Mouse (Mus musculus): ENCODE data around the gene Phldb1. TPM values are rescaled to one million over a fixed set of nuclear protein-coding genes. Genes with fewer than 3 reads are reported as not detected.
"Not testable (repeated sequence)": the region's sequence is repeated elsewhere in the genome, so short reads cannot be mapped to it uniquely, and the experiment has no call there.

Phldb1 gene
- polyA plus RNA-seq, 1 experiment from 2014 or later, result 44.5 TPM

GRCm38 (mm10) chr9:44644186-44644585, 90.8 kb downstream of the Phldb1 start:
- H3K27me3 ChIP-seq, result no peaks in the 10 kb centered on the region
- 87% methylated on average over 2 of the region's 2 CpGs for WGBS

GRCm38 (mm10) chr9:44643103-44643502, 91.9 kb downstream of the Phldb1 start:
- H3K27ac ChIP-seq, result no peak overlapping the region
- H3K4me2 ChIP-seq, result no peak overlapping the region
- no peaks in the 10 kb centered on the region for H3K9me3 ChIP-seq
- WGBS, result 94% methylated on average over 7 of the region's 7 CpGs
- no peak overlapping the region for H3K4me3 ChIP-seq
- peaks cover 13% of the 10 kb centered on the region for H3K36me3 ChIP-seq
- no peaks in the 10 kb centered on the region for H3K27me3 ChIP-seq
- no peaks in the 10 kb centered on the region for H3K4me1 ChIP-seq (replicated peaks)
- H3K9ac ChIP-seq, result no peak overlapping the region
- ATAC-seq (ENCODE audit: low FRiP score), result no peak

More at GRCm38 (mm10) chr9:44644186-44644585, 90.8 kb downstream of the Phldb1 start:
- H3K9ac ChIP-seq, result no peak overlapping the region
- H3K4me3 ChIP-seq, result no peak overlapping the region
- no peak overlapping the region for H3K27ac ChIP-seq
- ATAC-seq (ENCODE audit: low FRiP score), result no peak
- no peaks in the 10 kb centered on the region for H3K4me1 ChIP-seq (replicated peaks)
- no peaks in the 10 kb centered on the region for H3K9me3 ChIP-seq
- no peak overlapping the region for H3K4me2 ChIP-seq
- H3K36me3 ChIP-seq, result peaks cover 4% of the 10 kb centered on the region; the same call in 1 of the 2 replicates

- Histone ChIP-seq H3K9me3 (no peaks in the 10 kb centered on the region), H3K9ac (no peak overlapping the region), H3K4me2 (no peak overlapping the region), H3K36me3 (peaks cover 26% of the 10 kb centered on the region), H3K27ac (no peak overlapping the region), H3K4me3 (no peak overlapping the region), H3K27me3 (no peaks in the 10 kb centered on the region), H3K4me1 (replicated peaks) (0 out of 2 replicates have a peak, but pooled peaks cover 2% of the 10 kb centered on the region)
- ATAC-seq (ENCODE audit: low FRiP score), result no peak
- 84% methylated on average over 2 of the region's 2 CpGs for WGBS
These were observed 93.4 kb downstream of the Phldb1 start for GRCm38 (mm10) chr9:44641616-44642015.

GRCm38 (mm10) chr9:44640646-44641357, 94.2 kb downstream of the Phldb1 start:
- H3K4me2 ChIP-seq, result no peak overlapping the region
- no peak for ATAC-seq (ENCODE audit: low FRiP score)
- H3K27ac ChIP-seq, result no peak overlapping the region
- H3K27me3 ChIP-seq, result no peaks in the 10 kb centered on the region
- no peak overlapping the region for H3K9ac ChIP-seq
- no peak overlapping the region for H3K4me3 ChIP-seq
- 96% methylated on average over 3 of the region's 3 CpGs for WGBS
- H3K36me3 ChIP-seq, result peaks cover 34% of the 10 kb centered on the region
- H3K9me3 ChIP-seq, result no peaks in the 10 kb centered on the region
- H3K4me1 ChIP-seq (replicated peaks), result 0 out of 2 replicates have a peak, but pooled peaks cover 2% of the 10 kb centered on the region

- 94% methylated on average over 1 of the region's 1 CpGs for WGBS
- H3K4me2 ChIP-seq; H3K9ac ChIP-seq; H3K4me1 ChIP-seq (replicated peaks); H3K9me3 ChIP-seq; H3K27ac ChIP-seq; ATAC-seq (ENCODE audit: low FRiP score); H3K27me3 ChIP-seq; H3K4me3 ChIP-seq: not testable (repeated sequence)
- H3K36me3 ChIP-seq, result peaks cover 42% of the 10 kb centered on the region
These were observed 95.0 kb downstream of the Phldb1 start for GRCm38 (mm10) chr9:44640028-44640427.

GRCm38 (mm10) chr9:44638726-44639125, 96.3 kb downstream of the Phldb1 start:
- not testable (repeated sequence) for H3K9ac ChIP-seq; H3K27ac ChIP-seq; H3K4me2 ChIP-seq; H3K4me1 ChIP-seq (replicated peaks); H3K27me3 ChIP-seq; ATAC-seq (ENCODE audit: low FRiP score); H3K9me3 ChIP-seq; H3K4me3 ChIP-seq
- H3K36me3 ChIP-seq, result peaks cover 55% of the 10 kb centered on the region
- WGBS, result 98% methylated on average over 9 of the region's 9 CpGs

GRCm38 (mm10) chr9:44637551-44638169, 97.3 kb downstream of the Phldb1 start:
- H3K9me3 ChIP-seq, result no peaks in the 10 kb centered on the region
- H3K4me3 ChIP-seq, result no peak overlapping the region
- 0 out of 2 replicates have a peak, but pooled peaks cover 2% of the 10 kb centered on the region for H3K4me1 ChIP-seq (replicated peaks)
- 67% methylated on average over 15 of the region's 15 CpGs for WGBS
- H3K27me3 ChIP-seq, result no peaks in the 10 kb centered on the region
- ATAC-seq (ENCODE audit: low FRiP score), result no peak
- no peak overlapping the region for H3K4me2 ChIP-seq
- 0 out of 2 replicates have a peak overlapping the region, but pooled peaks have one; percentile 42 for H3K27ac ChIP-seq
- H3K36me3 ChIP-seq, result peaks cover 65% of the 10 kb centered on the region
- H3K9ac ChIP-seq, result no peak overlapping the region

Other genes with a start within 250 kb of the Phldb1 start
- gene Cxcr5, start 173.3 kb downstream of the Phldb1 start, polyA plus RNA-seq (2015; fragmentation: Nextera tagmentation; extraction: Ambion mirVana), result 0.10 TPM in 1 of 2 replicates, not detected in the other
- 26.1 and 28.2 TPM in 2 replicates for gene Ddx6, start 130.3 kb downstream of the Phldb1 start, polyA plus RNA-seq (2015; fragmentation: Nextera tagmentation; extraction: Ambion mirVana)
- gene Treh, start 62.0 kb downstream of the Phldb1 start, polyA plus RNA-seq (2015; fragmentation: Nextera tagmentation; extraction: Ambion mirVana), result not detected in 2 replicates
- 142 and 143 TPM in 2 replicates for gene Arcn1, start 32.6 kb upstream of the Phldb1 start, polyA plus RNA-seq (2015; fragmentation: Nextera tagmentation; extraction: Ambion mirVana)
- gene Ift46, start 32.7 kb upstream of the Phldb1 start, polyA plus RNA-seq (2015; fragmentation: Nextera tagmentation; extraction: Ambion mirVana), result 158 and 163 TPM in 2 replicates
- gene Tmem25, start 64.1 kb upstream of the Phldb1 start, polyA plus RNA-seq (2015; fragmentation: Nextera tagmentation; extraction: Ambion mirVana), result 10.9 and 12.7 TPM in 2 replicates
- gene Ttc36, start 67.9 kb upstream of the Phldb1 start, polyA plus RNA-seq (2015; fragmentation: Nextera tagmentation; extraction: Ambion mirVana), result 0.55 TPM in 1 of 2 replicates, not detected in the other
- gene Kmt2a, start 146.1 kb upstream of the Phldb1 start, polyA plus RNA-seq (2015; fragmentation: Nextera tagmentation; extraction: Ambion mirVana), result 15.8 and 20.6 TPM in 2 replicates
- 795 and 863 TPM in 2 replicates for gene Atp5l, start 185.5 kb upstream of the Phldb1 start, polyA plus RNA-seq (2015; fragmentation: Nextera tagmentation; extraction: Ambion mirVana)
- gene Ube4a, start 230.4 kb upstream of the Phldb1 start, polyA plus RNA-seq (2015; fragmentation: Nextera tagmentation; extraction: Ambion mirVana), result 35.6 and 37.7 TPM in 2 replicates
- gene Cd3g, start 245.2 kb upstream of the Phldb1 start, polyA plus RNA-seq (2015; fragmentation: Nextera tagmentation; extraction: Ambion mirVana), result not detected in 2 replicates
- gene Cd3d, start 246.6 kb upstream of the Phldb1 start, polyA plus RNA-seq (2015; fragmentation: Nextera tagmentation; extraction: Ambion mirVana), result not detected in 2 replicates